Mouse (Mus musculus): Measurements from ENCODE around the gene Tbp. TPM values are rescaled to one million over a fixed set of nuclear protein-coding genes. Genes with fewer than 3 reads are reported as not detected.

Tbp gene
- polyA plus RNA-seq (2012; ENCODE audit: insufficient read depth, low replicate concordance), result 0.92 and 1.4 TPM in 2 replicates

GRCm38 (mm10) chr17:15499656-15500394, at the start of gene Tbp, which contains the start of gene Psmb1:
Gene Tbp, plus strand, starts transcription at chr17:15499888.
Gene Psmb1, minus strand, starts transcription at chr17:15499751.
- H3K9me3 ChIP-seq, result no peaks in the 10 kb centered on the region

GRCm38 (mm10) chr17:15455203-15455602, 44.5 kb upstream of the Tbp start:
- TF ChIP-seq GATA1 (IDR thresholded peaks at IDR 0.05; ENCODE audit: borderline replicate concordance, low read length) (no peak), FLI1 (IDR thresholded peaks at IDR 0.05; ENCODE audit: low read length) (no peak)
- H3K9me3 ChIP-seq, result peaks cover 4% of the 10 kb centered on the region
- H3K4me3 ChIP-seq (replicated peaks), result no peak overlapping the region
- peaks cover 39% of the 10 kb centered on the region for H3K4me1 ChIP-seq
- no peaks in the 10 kb centered on the region for H3K36me3 ChIP-seq (replicated peaks; ENCODE audit: low read length)
- peaks cover 7% of the 10 kb centered on the region for H3K27me3 ChIP-seq (replicated peaks)

More at GRCm38 (mm10) chr17:15499656-15500394, at the start of gene Tbp, which contains the start of gene Psmb1:
- TF ChIP-seq FLI1 (IDR thresholded peaks at IDR 0.05; ENCODE audit: low read length), result peak; percentile 82
- no peak for TF ChIP-seq GATA1 (IDR thresholded peaks at IDR 0.05; ENCODE audit: borderline replicate concordance, low read length)
- peaks cover 44% of the 10 kb centered on the region for H3K4me1 ChIP-seq
- no peaks in the 10 kb centered on the region for H3K27me3 ChIP-seq (replicated peaks)
- peak within 1 kb of the TSS; percentile 96 for H3K4me3 ChIP-seq (replicated peaks)
- peaks cover 36% of the 10 kb centered on the region for H3K36me3 ChIP-seq (replicated peaks; ENCODE audit: low read length)

GRCm38 (mm10) chr17:15456595-15456994, 43.1 kb upstream of the Tbp start:
- peaks cover 7% of the 10 kb centered on the region for H3K27me3 ChIP-seq (replicated peaks)
- peaks cover 41% of the 10 kb centered on the region for H3K4me1 ChIP-seq
- TF ChIP-seq FLI1 (IDR thresholded peaks at IDR 0.05; ENCODE audit: low read length) (no peak), GATA1 (IDR thresholded peaks at IDR 0.05; ENCODE audit: borderline replicate concordance, low read length) (no peak)
- no peaks in the 10 kb centered on the region for H3K36me3 ChIP-seq (replicated peaks; ENCODE audit: low read length)
- H3K9me3 ChIP-seq, result peaks cover 6% of the 10 kb centered on the region
- H3K4me3 ChIP-seq (replicated peaks), result no peak overlapping the region

- TF ChIP-seq FLI1 (IDR thresholded peaks at IDR 0.05; ENCODE audit: low read length) (no peak), GATA1 (IDR thresholded peaks at IDR 0.05; ENCODE audit: borderline replicate concordance, low read length) (no peak)
- H3K4me3 ChIP-seq (replicated peaks), result no peak overlapping the region
- H3K4me1 ChIP-seq, result peaks cover 44% of the 10 kb centered on the region
- peaks cover 1% of the 10 kb centered on the region for H3K27me3 ChIP-seq (replicated peaks)
- peaks cover 6% of the 10 kb centered on the region for H3K9me3 ChIP-seq
- no peaks in the 10 kb centered on the region for H3K36me3 ChIP-seq (replicated peaks; ENCODE audit: low read length)
Measured at GRCm38 (mm10) chr17:15459761-15460160, 39.9 kb upstream of the Tbp start.

GRCm38 (mm10) chr17:15461921-15462495, 37.7 kb upstream of the Tbp start:
- Histone ChIP-seq H3K27me3 (replicated peaks) (peaks cover 1% of the 10 kb centered on the region), H3K9me3 (peaks cover 6% of the 10 kb centered on the region), H3K4me3 (replicated peaks) (peak overlapping the region; percentile 31), H3K4me1 (peaks cover 30% of the 10 kb centered on the region), H3K36me3 (replicated peaks; ENCODE audit: low read length) (no peaks in the 10 kb centered on the region)
- no peak for TF ChIP-seq GATA1 (IDR thresholded peaks at IDR 0.05; ENCODE audit: borderline replicate concordance, low read length)
- TF ChIP-seq FLI1 (IDR thresholded peaks at IDR 0.05; ENCODE audit: low read length), result no peak

- Histone ChIP-seq H3K27me3 (replicated peaks) (no peaks in the 10 kb centered on the region), H3K9me3 (no peaks in the 10 kb centered on the region), H3K36me3 (replicated peaks; ENCODE audit: low read length) (peaks cover 26% of the 10 kb centered on the region), H3K4me1 (peaks cover 15% of the 10 kb centered on the region), H3K4me3 (replicated peaks) (no peak overlapping the region)
- TF ChIP-seq FLI1 (IDR thresholded peaks at IDR 0.05; ENCODE audit: low read length) (no peak), GATA1 (IDR thresholded peaks at IDR 0.05; ENCODE audit: borderline replicate concordance, low read length) (no peak)
Measured at GRCm38 (mm10) chr17:15467669-15468068, 32.0 kb upstream of the Tbp start.

GRCm38 (mm10) chr17:15472671-15473070, 27.0 kb upstream of the Tbp start:
- Histone ChIP-seq H3K4me1 (peaks cover 2% of the 10 kb centered on the region; the same call in 1 of the 2 replicates), H3K36me3 (replicated peaks; ENCODE audit: low read length) (peaks cover 75% of the 10 kb centered on the region), H3K4me3 (replicated peaks) (no peak overlapping the region), H3K27me3 (replicated peaks) (no peaks in the 10 kb centered on the region), H3K9me3 (no peaks in the 10 kb centered on the region)
- no peak for TF ChIP-seq FLI1 (IDR thresholded peaks at IDR 0.05; ENCODE audit: low read length)
- no peak for TF ChIP-seq GATA1 (IDR thresholded peaks at IDR 0.05; ENCODE audit: borderline replicate concordance, low read length)

GRCm38 (mm10) chr17:15490542-15490941, 9.1 kb upstream of the Tbp start:
- H3K4me1 ChIP-seq, result peaks cover 30% of the 10 kb centered on the region
- H3K9me3 ChIP-seq, result no peaks in the 10 kb centered on the region
- no peak overlapping the region for H3K4me3 ChIP-seq (replicated peaks)
- peaks cover 64% of the 10 kb centered on the region for H3K36me3 ChIP-seq (replicated peaks; ENCODE audit: low read length)
- H3K27me3 ChIP-seq (replicated peaks), result no peaks in the 10 kb centered on the region
- no peak for TF ChIP-seq FLI1 (IDR thresholded peaks at IDR 0.05; ENCODE audit: low read length)
- TF ChIP-seq GATA1 (IDR thresholded peaks at IDR 0.05; ENCODE audit: borderline replicate concordance, low read length), result no peak

- Histone ChIP-seq H3K4me3 (replicated peaks) (peak overlapping the region; percentile 96), H3K36me3 (replicated peaks; ENCODE audit: low read length) (peaks cover 37% of the 10 kb centered on the region), H3K27me3 (replicated peaks) (no peaks in the 10 kb centered on the region), H3K4me1 (peaks cover 45% of the 10 kb centered on the region), H3K9me3 (no peaks in the 10 kb centered on the region)
- TF ChIP-seq GATA1 (IDR thresholded peaks at IDR 0.05; ENCODE audit: borderline replicate concordance, low read length) (no peak), FLI1 (IDR thresholded peaks at IDR 0.05; ENCODE audit: low read length) (no peak)
Measured at GRCm38 (mm10) chr17:15497882-15498752, 1.6 kb upstream of the Tbp start.
